Mouse (Mus musculus): ENCODE measurements at regions not wholly inside any gene's neighbourhood (a gene's known extent, or its start where the extent isn't known, plus 50 kb on each side); places are given as distances from the start of the nearest gene placed in this dataset.

GRCm38 (mm10) chr7:63989736-63990135 lies 51.0 kb upstream of the Klf13 start:
- no peaks in the 10 kb centered on the region for H3K27me3 ChIP-seq (ENCODE audit: control insufficient read depth, insufficient read depth, low read length)
- DNase-seq (ENCODE audit: low spot score, missing footprints) (no peak), ATAC-seq (ENCODE audit: low FRiP score) (no peak)
- H3K4me2 ChIP-seq, result no peak overlapping the region
- H3K4me3 ChIP-seq (ENCODE audit: low read depth, low read length), result no peak overlapping the region
- H3K9me3 ChIP-seq (ENCODE audit: control insufficient read depth, low read length), result no peaks in the 10 kb centered on the region
- no peak overlapping the region for H3K27ac ChIP-seq (ENCODE audit: low read depth, low read length)
- H3K36me3 ChIP-seq (ENCODE audit: control insufficient read depth, insufficient read depth, low read length), result no peaks in the 10 kb centered on the region
- peaks cover 4% of the 10 kb centered on the region for H3K4me1 ChIP-seq (ENCODE audit: control insufficient read depth, insufficient read depth, low read length)
- no peak overlapping the region for H3K9ac ChIP-seq (ENCODE audit: low read length)
